Mouse (Mus musculus) frontal cortex, postnatal 10 days (tissue): ENCODE data around the gene Prrc2b.
A peak's percentile ranks its signal among the peaks of the same experiment; 100 is the strongest.

Experiments used
- DNase-seq, 2 experiments: peaks; one replicate each; pipeline ENCODE4 v3.0.0; 2022; ENCODE audit warnings: low spot score in 2 of 2, mixed read lengths in 1 of 2

Gene Prrc2b

GRCm38 (mm10) chr2:32137667-32138266 is 13.1 kb upstream of the Prrc2b start:
- DNase-seq: peak; percentile 94 to 98

- no peak for DNase-seq
Measured at GRCm38 (mm10) chr2:32139377-32139776, 11.5 kb upstream of the Prrc2b start.

DNA sequence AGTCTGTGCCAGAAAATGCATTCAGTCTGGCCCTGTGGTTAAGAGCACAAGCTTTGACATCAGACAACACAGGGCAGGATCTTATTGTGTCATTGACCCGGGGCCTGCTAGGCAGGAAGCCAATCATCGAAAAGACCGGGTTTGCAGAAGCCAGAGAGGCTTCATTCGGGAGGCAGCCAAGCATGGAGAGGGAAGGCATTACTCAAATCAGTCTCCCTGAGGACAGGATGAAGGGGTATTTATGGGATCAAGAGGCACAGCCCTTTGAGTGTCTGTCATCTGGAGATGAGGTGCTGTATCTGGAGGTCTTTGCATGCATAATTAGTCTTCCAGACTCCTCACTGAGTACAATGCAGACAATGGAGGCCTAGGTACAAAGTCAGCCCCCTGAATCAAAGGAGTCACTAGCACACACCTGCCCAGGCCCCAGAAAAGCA is 10.4 kb upstream of the Prrc2b start:
- no peak for DNase-seq

GRCm38 (mm10) chr2:32141602-32142001 is 9.3 kb upstream of the Prrc2b start:
- DNase-seq: no peak

DNA sequence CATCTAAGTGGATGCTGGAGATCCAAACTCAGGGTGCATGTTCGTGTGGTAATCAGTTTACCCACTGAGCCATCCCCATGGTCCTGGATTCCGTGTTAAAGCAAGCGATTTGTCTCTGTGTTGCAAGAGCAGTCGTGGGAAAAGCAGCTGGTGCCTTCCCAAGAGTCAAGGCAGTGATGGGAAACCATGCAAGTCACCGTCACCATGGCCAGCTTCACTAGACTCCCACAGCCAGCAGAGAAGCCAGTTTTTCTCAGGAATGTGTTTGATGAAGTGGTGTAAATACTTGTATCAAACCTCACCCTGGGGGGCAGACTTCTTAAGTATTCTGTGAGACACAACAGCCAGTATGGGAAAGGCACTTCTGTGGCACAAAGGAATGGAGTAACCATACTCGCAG is 8.5 kb upstream of the Prrc2b start:
- no peak for DNase-seq

GRCm38 (mm10) chr2:32144633-32145032 is 6.2 kb upstream of the Prrc2b start:
- no peak for DNase-seq

DNA sequence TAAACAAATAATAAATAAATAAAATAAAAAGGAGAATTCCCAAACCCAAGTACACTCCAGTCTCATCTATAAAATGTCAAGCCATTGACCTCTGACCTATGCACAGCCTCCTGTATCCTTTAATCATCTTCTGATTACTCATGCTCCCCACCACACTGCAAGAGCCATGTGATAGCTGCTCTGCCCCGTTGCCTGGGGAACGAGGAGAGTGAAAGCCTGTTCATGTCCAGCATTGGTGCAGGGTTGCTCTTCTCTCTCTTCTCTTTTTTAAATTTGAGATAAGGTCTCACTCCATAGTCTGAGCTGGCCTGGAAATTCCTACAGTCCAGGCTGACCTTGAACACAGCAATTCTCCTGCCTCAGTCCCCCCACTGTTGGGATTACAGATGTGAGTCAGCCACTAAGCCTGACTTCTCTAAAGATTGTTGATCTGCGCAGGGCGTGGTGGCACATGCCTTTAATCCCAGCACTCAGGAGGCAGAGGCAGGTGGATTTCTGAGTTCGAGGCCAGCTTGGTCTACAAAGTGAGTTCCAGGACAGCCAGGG is 4.2 kb upstream of the Prrc2b start:
- DNase-seq: no peak

GRCm38 (mm10) chr2:32150135-32150534 is 747 bp upstream of the Prrc2b start:
- no peak for DNase-seq

DNA sequence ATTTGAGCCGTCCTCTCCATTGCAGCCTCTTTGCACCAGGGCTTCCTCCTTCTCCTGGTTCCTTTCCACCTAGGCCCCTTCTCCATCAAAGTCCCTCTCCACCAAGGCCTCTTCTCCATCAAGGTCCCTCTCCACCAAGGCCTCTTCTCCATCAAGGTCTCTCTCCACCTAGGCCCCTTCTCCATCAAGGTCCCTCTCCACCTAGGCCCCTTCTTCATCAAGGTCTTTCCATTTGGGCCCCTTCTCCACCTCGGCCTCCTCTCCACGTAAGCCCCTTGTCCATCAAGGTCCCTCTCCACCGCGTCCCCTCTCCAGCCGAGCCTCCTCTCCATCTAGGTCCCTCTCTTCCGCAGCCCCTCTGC is 339 bp upstream of the Prrc2b start:
- DNase-seq: peak in 1 of 2 experiments; percentile 57

GRCm38 (mm10) chr2:32151660-32152366 is 931 bp downstream of the Prrc2b start:
- peak in 1 of 2 experiments; percentile 42 for DNase-seq

GRCm38 (mm10) chr2:32152367-32153034 is 1.6 kb downstream of the Prrc2b start:
- DNase-seq: no peak

DNA sequence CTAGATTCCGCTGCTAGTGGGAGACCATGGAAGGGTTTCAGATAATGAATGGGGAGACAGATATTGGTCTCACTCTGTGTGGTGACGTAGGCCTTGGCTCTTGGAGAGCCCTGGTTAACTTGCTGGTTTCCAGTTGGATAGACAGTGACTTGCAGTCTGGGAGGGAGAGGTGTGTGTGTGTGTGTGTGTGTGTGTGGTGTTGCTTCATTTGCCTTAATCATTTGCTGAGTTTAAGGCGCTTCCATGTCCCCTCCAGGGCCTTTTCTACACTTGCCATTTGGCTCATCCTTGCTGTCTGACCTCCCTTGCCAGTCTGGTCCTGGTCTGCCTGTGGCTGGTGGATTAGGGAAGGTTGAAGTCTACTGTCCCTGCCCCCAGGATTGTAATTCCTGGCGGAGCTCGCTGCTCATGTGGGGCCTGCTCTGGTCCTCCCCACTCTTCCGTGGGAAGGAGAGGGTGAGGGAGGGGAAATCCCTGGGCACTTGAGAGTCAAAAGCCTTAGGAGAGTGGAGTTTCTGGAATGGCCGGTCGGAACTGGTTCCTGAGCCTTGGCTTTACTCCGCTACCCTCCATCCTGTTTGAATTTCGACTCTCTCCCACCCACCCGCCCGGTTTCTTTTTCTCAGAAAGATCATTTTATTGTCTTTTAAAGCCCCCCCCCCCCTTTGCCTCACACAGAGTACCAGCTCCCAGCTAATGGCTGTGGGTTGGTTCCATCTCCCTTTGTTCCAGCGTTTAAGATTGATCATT is 2.3 kb downstream of the Prrc2b start:
- no peak for DNase-seq

- no peak for DNase-seq
Measured at GRCm38 (mm10) chr2:32153791-32154119, 2.9 kb downstream of the Prrc2b start.

GRCm38 (mm10) chr2:32154334-32154997 is 3.6 kb downstream of the Prrc2b start:
- DNase-seq: no peak

- no peak for DNase-seq
Measured at GRCm38 (mm10) chr2:32154998-32155541, 4.2 kb downstream of the Prrc2b start.

- DNase-seq: no peak
Measured at GRCm38 (mm10) chr2:32155614-32156013, 4.7 kb downstream of the Prrc2b start.

DNA sequence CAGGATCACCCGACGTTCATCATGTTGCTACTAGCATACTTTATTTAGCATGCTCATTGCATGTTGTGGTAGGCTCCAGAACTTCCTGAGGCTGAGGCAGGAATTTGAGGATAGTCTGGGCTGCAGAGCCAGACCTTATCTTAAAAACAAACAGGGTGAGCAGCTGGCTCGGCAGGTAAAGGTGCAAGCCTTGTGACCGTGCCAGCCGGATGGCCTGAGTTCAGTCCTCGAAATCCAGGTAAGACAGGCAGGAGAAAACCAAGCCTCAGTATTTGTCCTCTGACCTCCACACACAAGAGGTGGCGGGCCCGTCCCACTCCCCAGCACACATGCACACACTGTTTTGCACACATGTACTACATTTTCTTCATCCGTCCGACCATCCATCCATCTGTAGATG is 5.8 kb downstream of the Prrc2b start:
- DNase-seq: no peak

DNA sequence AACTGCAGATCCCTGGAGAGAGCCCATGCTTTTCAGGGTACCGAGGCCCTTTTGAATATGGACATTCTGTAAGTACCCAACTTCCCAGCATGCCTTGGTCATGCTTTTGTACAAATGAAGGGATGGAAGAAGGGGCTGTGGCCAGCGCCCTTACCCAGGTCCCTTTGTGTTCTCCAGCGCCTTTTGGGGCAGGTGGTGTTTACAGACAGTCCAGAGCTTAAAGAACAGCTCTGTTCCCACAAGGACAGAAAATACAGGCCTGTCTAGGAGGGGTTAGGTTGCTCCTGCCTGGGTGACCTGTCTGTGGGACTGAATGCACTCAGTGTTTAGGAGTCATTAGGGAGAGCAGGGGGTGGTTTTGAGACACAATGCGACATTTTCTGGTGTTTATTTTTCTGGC is 6.4 kb downstream of the Prrc2b start:
- no peak for DNase-seq

DNA sequence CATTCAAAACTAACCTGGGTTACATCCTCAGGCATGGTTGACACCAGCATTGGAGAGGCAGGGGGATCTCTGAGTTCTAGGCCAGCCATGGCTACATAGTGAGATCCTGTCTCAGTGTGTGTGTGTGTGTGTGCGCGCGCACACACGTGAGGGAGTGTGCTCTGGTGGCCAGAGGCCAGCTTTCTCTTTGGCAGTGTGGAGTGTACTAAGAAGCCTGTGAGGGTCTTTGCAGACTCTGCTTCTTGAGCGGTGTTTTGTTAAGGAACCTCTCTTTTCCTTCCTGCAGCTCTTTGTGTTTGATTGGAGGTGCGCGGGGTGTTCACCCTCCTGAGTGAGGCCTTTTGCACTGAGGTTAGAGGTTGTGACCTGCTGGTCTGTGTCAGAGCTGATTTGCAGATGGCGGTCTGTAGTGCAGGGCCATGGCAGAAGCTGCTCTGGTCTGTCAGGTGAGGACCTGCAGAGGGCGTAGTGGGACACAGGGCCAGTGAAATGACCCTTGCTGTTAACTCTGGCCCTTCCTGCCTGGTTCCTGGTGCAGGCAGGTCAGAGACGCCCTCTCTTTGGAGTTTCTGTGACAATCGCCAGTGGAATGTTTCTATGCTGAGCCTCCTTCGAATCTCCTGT is 7.8 kb downstream of the Prrc2b start:
- DNase-seq: no peak

- DNase-seq: no peak
Measured at GRCm38 (mm10) chr2:32160525-32160924, 9.6 kb downstream of the Prrc2b start.

DNA sequence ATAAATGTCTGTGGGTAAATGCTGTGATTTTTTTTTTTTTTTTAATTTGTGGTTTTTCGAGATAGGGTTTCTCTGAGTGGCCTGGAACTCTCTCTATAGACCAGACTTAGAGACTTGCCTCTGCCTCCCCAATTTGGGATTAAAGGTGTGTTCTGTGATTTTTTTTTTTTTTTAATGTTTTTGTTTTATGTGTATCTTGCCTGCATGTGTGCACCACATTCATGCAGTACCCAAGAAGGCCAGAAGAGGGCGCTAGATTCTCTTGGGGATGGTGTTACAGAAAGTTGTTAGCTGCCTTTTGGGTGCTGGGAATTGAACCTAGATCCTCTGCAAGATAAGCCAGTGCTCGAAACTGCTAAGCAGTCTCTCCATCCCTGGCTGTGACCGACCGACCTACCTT is 10.1 kb downstream of the Prrc2b start:
- DNase-seq: no peak
